ENCODE assay signal across 23 mouse cellular contexts in genomic region chr3:55526470-55526869, GRCm38 (mm10). TPM values are rescaled to one million over a fixed set of nuclear protein-coding genes. Genes with fewer than 3 reads are reported as not detected.
A peak's percentile ranks its signal among the peaks of the same experiment; 100 is the strongest.
DNase-seq lines count a peak whose midpoint lies in the region; ATAC-seq lines count a peak whose summit lies in the region.
"Had no signal": no experiment of that assay in that cellular context is flagged by ENCODE, and none has a peak within 500 bp of the region (broad histone marks: within the 10 kb centered on the region; RNA-seq: fewer than 3 reads in every experiment).

No protein-coding gene starts in this region.

- no peak overlapping the region for H3K9ac ChIP-seq in hindbrain, embryonic 11.5 days (ENCODE audit: low read depth, low read length)
- H3K9ac ChIP-seq in hindbrain, embryonic 16.5 days (ENCODE audit: low read depth, low read length) = no peak overlapping the region
- H3K9ac ChIP-seq in midbrain, embryonic 14.5 days (replicated peaks; ENCODE audit: low read length) = no peak overlapping the region
- H3K9ac ChIP-seq: heart, embryonic 13.5 days; lung, embryonic 14.5 days had no signal

- no peaks in the 10 kb centered on the region for H3K27me3 ChIP-seq in hindbrain, embryonic 10.5 days (ENCODE audit: insufficient read depth, poor library complexity, severe bottlenecking)
- H3K27me3 ChIP-seq in hindbrain, embryonic 11.5 days (ENCODE audit: control insufficient read depth, insufficient read depth, low read length) = no peaks in the 10 kb centered on the region
- peaks cover 2% of the 10 kb centered on the region; the same call in 1 of the 2 replicates for H3K27me3 ChIP-seq in embryonic facial prominence, embryonic 10.5 days (replicated peaks; ENCODE audit: low read depth, poor library complexity, severe bottlenecking)
- H3K27me3 ChIP-seq in hindbrain, embryonic 16.5 days (replicated peaks; ENCODE audit: control insufficient read depth, insufficient read depth, low read length) = no peaks in the 10 kb centered on the region
- H3K27me3 ChIP-seq in midbrain, embryonic 14.5 days (ENCODE audit: control insufficient read depth, insufficient read depth, low read length) = no peaks in the 10 kb centered on the region
- H3K27me3 ChIP-seq: heart, embryonic 13.5 days had no signal

- peaks cover 41% of the 10 kb centered on the region for H3K4me1 ChIP-seq in hindbrain, embryonic 10.5 days (replicated peaks)
- H3K4me1 ChIP-seq in hindbrain, embryonic 11.5 days (replicated peaks; ENCODE audit: control insufficient read depth, insufficient read depth, low read length) = peaks cover 11% of the 10 kb centered on the region
- H3K4me1 ChIP-seq in embryonic facial prominence, embryonic 10.5 days = peaks cover 52% of the 10 kb centered on the region
- H3K4me1 ChIP-seq in hindbrain, embryonic 16.5 days (ENCODE audit: control insufficient read depth, insufficient read depth, low read depth, low read length) = peaks cover 51% of the 10 kb centered on the region
- H3K4me1 ChIP-seq in midbrain, embryonic 14.5 days (ENCODE audit: control insufficient read depth, insufficient read depth, low read length) = peaks cover 78% of the 10 kb centered on the region

- no peak for ATAC-seq in hindbrain, embryonic 11.5 days (ENCODE audit: low FRiP score)
- no peak for ATAC-seq in hindbrain, embryonic 16.5 days
- ATAC-seq in midbrain, embryonic 14.5 days (ENCODE audit: low FRiP score, low TSS enrichment) = no peak

- H3K36me3 ChIP-seq in hindbrain, embryonic 10.5 days = no peaks in the 10 kb centered on the region
- no peaks in the 10 kb centered on the region for H3K36me3 ChIP-seq in hindbrain, embryonic 11.5 days (ENCODE audit: control insufficient read depth, insufficient read depth, low read length)
- no peaks in the 10 kb centered on the region for H3K36me3 ChIP-seq in embryonic facial prominence, embryonic 10.5 days (replicated peaks)
- H3K36me3 ChIP-seq in hindbrain, embryonic 16.5 days (ENCODE audit: control insufficient read depth, insufficient read depth, low read length) = no peaks in the 10 kb centered on the region
- no peaks in the 10 kb centered on the region for H3K36me3 ChIP-seq in midbrain, embryonic 14.5 days (ENCODE audit: control insufficient read depth, insufficient read depth, low read length)
- H3K36me3 ChIP-seq: forebrain, embryonic 10.5 days; heart, embryonic 13.5 days had no signal

- 0 out of 2 replicates have a peak overlapping the region, but pooled peaks have one; percentile 23 for H3K27ac ChIP-seq in hindbrain, embryonic 10.5 days
- no peak overlapping the region for H3K27ac ChIP-seq in hindbrain, embryonic 11.5 days (ENCODE audit: low read depth, low read length)
- H3K27ac ChIP-seq in embryonic facial prominence, embryonic 10.5 days (replicated peaks) = peak overlapping the region; percentile 44; the same call in 1 of the 2 replicates
- H3K27ac ChIP-seq in hindbrain, embryonic 16.5 days (ENCODE audit: low read depth, low read length) = peak overlapping the region; percentile 46; the same call in 1 of the 2 replicates
- peak overlapping the region; percentile 72; the same call in 1 of the 2 replicates for H3K27ac ChIP-seq in midbrain, embryonic 14.5 days (replicated peaks; ENCODE audit: low read depth, low read length)
- H3K27ac ChIP-seq: forebrain, embryonic 10.5 days; heart, embryonic 13.5 days had no signal

- DNase-seq in hindbrain, embryonic 10.5 days (ENCODE audit: low spot score) = no peak
- DNase-seq in hindbrain, embryonic 11.5 days (ENCODE audit: low spot score) = no peak
- DNase-seq in embryonic facial prominence, embryonic 10.5 days (ENCODE audit: low spot score) = no peak
- DNase-seq in midbrain, embryonic 14.5 days = no peak
- DNase-seq in testis, postnatal 14 days (ENCODE audit: low spot score) = no peak
- no peak for DNase-seq in adrenal gland, postnatal 10 days
- no peak for DNase-seq in frontal cortex, postnatal 10 days (ENCODE audit: low spot score in 2 of 2)
- DNase-seq: adrenal gland, postnatal 14 days; B cell, adult 2 months; cerebellum, adult 2 months; gastrocnemius, postnatal 36 days; kidney, adult 2 months; kidney, postnatal 14 days; layer of hippocampus, adult 9-11 months; lung, embryonic 14.5 days had no signal

- no peak overlapping the region for H3K4me3 ChIP-seq in hindbrain, embryonic 10.5 days
- no peak overlapping the region for H3K4me3 ChIP-seq in hindbrain, embryonic 11.5 days (ENCODE audit: low read depth, low read length)
- H3K4me3 ChIP-seq in embryonic facial prominence, embryonic 10.5 days = no peak overlapping the region
- no peak overlapping the region for H3K4me3 ChIP-seq in hindbrain, embryonic 16.5 days (ENCODE audit: low read length)
- no peak overlapping the region for H3K4me3 ChIP-seq in midbrain, embryonic 14.5 days (replicated peaks; ENCODE audit: low read depth, low read length)
- H3K4me3 ChIP-seq: forebrain, embryonic 10.5 days; heart, embryonic 13.5 days; myocyte had no signal

- no peak overlapping the region for H3K4me2 ChIP-seq in hindbrain, embryonic 11.5 days (replicated peaks; ENCODE audit: low read depth, low read length)
- H3K4me2 ChIP-seq in hindbrain, embryonic 16.5 days (ENCODE audit: low read length) = no peak overlapping the region
- no peak overlapping the region for H3K4me2 ChIP-seq in midbrain, embryonic 14.5 days (ENCODE audit: low read length)
- H3K4me2 ChIP-seq: heart, embryonic 13.5 days; liver, embryonic 11.5 days; lung, embryonic 14.5 days had no signal

- H3K9me3 ChIP-seq in hindbrain, embryonic 10.5 days = no peaks in the 10 kb centered on the region
- H3K9me3 ChIP-seq in hindbrain, embryonic 11.5 days (ENCODE audit: control insufficient read depth, low read length) = no peaks in the 10 kb centered on the region
- no peaks in the 10 kb centered on the region for H3K9me3 ChIP-seq in embryonic facial prominence, embryonic 10.5 days
- H3K9me3 ChIP-seq in hindbrain, embryonic 16.5 days (ENCODE audit: control insufficient read depth, low read length) = no peaks in the 10 kb centered on the region
- no peaks in the 10 kb centered on the region for H3K9me3 ChIP-seq in midbrain, embryonic 14.5 days (ENCODE audit: control insufficient read depth, low read length)
- H3K9me3 ChIP-seq: forebrain, embryonic 10.5 days; heart, embryonic 13.5 days had no signal

- 88% methylated on average over 3 of the region's 3 CpGs for WGBS in hindbrain, embryonic 10.5 days
- WGBS in hindbrain, embryonic 11.5 days = 91% methylated on average over 3 of the region's 3 CpGs
- WGBS in embryonic facial prominence, embryonic 10.5 days = 86% methylated on average over 3 of the region's 3 CpGs
- 80% methylated on average over 3 of the region's 3 CpGs for WGBS in hindbrain, embryonic 16.5 days
- WGBS in midbrain, embryonic 14.5 days = 79% methylated on average over 3 of the region's 3 CpGs

RNA-seq across cellular contexts. Expression of gene Gm21954, which starts 54.5 kb away (rescaled TPM):
- polyA plus RNA-seq in hindbrain, embryonic 10.5 days (2016; fragmentation: Nextera tagmentation; extraction: Ambion mirVana) = not detected in 2 replicates
- polyA plus RNA-seq in hindbrain, embryonic 11.5 days (2014; fragmentation: Nextera tagmentation; extraction: Ambion mirVana) = not detected in 2 replicates
- polyA plus RNA-seq in embryonic facial prominence, embryonic 10.5 days (2016; fragmentation: Nextera tagmentation; extraction: Ambion mirVana) = not detected in 2 replicates
- not detected in 2 replicates for polyA plus RNA-seq in hindbrain, embryonic 16.5 days (2015; fragmentation: Nextera tagmentation; extraction: Ambion mirVana)
- polyA plus RNA-seq in midbrain, embryonic 14.5 days (2014; fragmentation: Nextera tagmentation; extraction: Ambion mirVana) = not detected in 2 replicates
- not detected for total RNA-seq in adrenal gland, postnatal 10 days (2021)
- total RNA-seq: adrenal gland, postnatal 14 days; gastrocnemius, postnatal 36 days had no signal
- polyA plus RNA-seq: cerebellum, adult 2 months; embryonic facial prominence, embryonic 14.5 days; forebrain, embryonic 10.5 days; heart, embryonic 13.5 days; kidney, adult 2 months; liver, embryonic 11.5 days; lung, embryonic 14.5 days; myocyte; spleen, adult 2 months; stomach, embryonic 16.5 days had no signal
